Mouse (Mus musculus): ENCODE measurements around the gene Lcor. TPM values are rescaled to one million over a fixed set of nuclear protein-coding genes. Genes with fewer than 3 reads are reported as not detected.

The Lcor gene
- polyA plus RNA-seq, 2 experiments = 1.1 to 5.6 TPM

DNA sequence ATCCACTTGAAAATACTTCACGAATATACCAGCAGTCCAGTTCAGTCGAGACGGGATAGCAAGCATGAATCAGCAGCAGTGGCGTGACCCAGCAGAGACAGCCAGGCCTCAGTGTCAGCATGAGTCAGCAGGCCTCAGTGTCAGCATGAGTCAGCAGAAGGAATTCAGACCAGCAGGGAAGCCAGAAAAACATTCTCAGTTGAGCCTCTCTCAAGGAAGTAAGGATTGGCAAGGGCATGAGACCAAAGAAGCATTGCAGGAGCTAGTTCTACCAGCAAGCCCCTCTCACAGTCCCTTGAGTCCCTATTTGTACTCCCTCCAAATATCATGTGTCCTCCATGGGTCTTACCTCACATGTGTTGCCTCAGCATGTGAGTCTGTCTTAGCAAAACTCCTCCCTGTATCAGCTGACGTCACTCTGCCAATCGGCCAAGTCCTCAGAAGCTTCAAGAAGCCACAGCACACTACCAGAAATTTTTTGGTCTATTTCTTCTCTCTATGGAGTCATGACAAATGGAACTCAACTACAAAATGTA, 27.3 kb upstream of the Lcor start:
- peak; percentile 84 for ATAC-seq (ENCODE audit: insufficient read depth)
- H3K4me3 ChIP-seq (ENCODE audit: insufficient read depth in 1 of 2, low read depth in 2 of 2, low read length in 2 of 2) = no peak overlapping the region
- WGBS (ENCODE audit: insufficient replicate concordance) = 22% methylated on average over 6 of the region's 6 CpGs
- peak overlapping the region; percentile 75 for H3K27ac ChIP-seq
- peak; percentile 73 to 76 (median 75) for DNase-seq (ENCODE audit: low read depth in 3 of 3, low spot score in 3 of 3)
- H3K4me2 ChIP-seq (ENCODE audit: low read depth) = peak overlapping the region; percentile 40; the same call in 1 of the 2 replicates
- no peaks in the 10 kb centered on the region for H3K36me3 ChIP-seq (replicated peaks; ENCODE audit: control insufficient read depth, insufficient read depth, low read depth)
- TF ChIP-seq CTCF (IDR thresholded peaks at IDR 0.05; ENCODE audit: low read depth) (0 out of 2 replicates have a peak, but pooled peaks have one; percentile 10), EP300 (IDR thresholded peaks at IDR 0.05; ENCODE audit: low read depth) (peak; percentile 77)
- H3K4me1 ChIP-seq (replicated peaks; ENCODE audit: control insufficient read depth in 2 of 2, insufficient read depth in 2 of 2, low read length in 1 of 2) = peaks cover 18 to 36% of the 10 kb centered on the region in 2 experiments
- H3K9me3 ChIP-seq (ENCODE audit: control insufficient read depth, low read length) = peaks cover 9% of the 10 kb centered on the region
- no peaks in the 10 kb centered on the region for H3K27me3 ChIP-seq (ENCODE audit: control insufficient read depth, insufficient read depth, low read length)
- H3K9ac ChIP-seq (replicated peaks) = no peak overlapping the region; the same call in 1 of the 2 replicates

DNA sequence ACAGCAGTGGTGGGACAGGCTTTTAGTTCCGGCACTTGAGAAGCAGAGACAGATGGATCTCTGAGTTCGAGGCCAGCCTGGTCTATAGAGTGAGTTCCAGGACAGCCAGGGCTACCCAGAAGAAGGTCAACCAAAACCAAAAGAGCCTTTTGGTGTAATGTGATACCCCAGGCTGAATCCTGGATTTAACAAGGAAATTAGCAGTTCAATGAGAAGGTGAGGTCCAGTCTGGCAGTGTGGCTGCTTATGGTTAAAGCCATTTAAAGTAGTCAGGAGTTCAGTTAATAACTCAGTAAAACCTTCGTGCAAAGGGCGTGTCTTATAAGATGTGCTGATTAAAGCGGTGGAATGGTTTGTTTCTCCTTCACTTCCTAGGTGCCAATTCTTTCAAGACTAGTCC, 25.3 kb upstream of the Lcor start:
- ATAC-seq (ENCODE audit: insufficient read depth) (no peak), DNase-seq (ENCODE audit: low read depth in 3 of 3, low spot score in 3 of 3) (no peak)
- no peaks in the 10 kb centered on the region for H3K27me3 ChIP-seq (ENCODE audit: control insufficient read depth, insufficient read depth, low read length)
- TF ChIP-seq CTCF (IDR thresholded peaks at IDR 0.05; ENCODE audit: low read depth) (no peak), EP300 (IDR thresholded peaks at IDR 0.05; ENCODE audit: low read depth) (no peak)
- H3K4me3 ChIP-seq (ENCODE audit: insufficient read depth in 1 of 2, low read depth in 2 of 2, low read length in 2 of 2) = no peak overlapping the region
- H3K4me2 ChIP-seq (ENCODE audit: low read depth) = no peak overlapping the region
- H3K9ac ChIP-seq (replicated peaks) = no peak overlapping the region
- H3K4me1 ChIP-seq (replicated peaks; ENCODE audit: control insufficient read depth in 2 of 2, insufficient read depth in 2 of 2, low read length in 1 of 2) = peaks cover 10 to 18% of the 10 kb centered on the region in 2 experiments
- H3K9me3 ChIP-seq (ENCODE audit: control insufficient read depth, low read length) = peaks cover 9% of the 10 kb centered on the region
- H3K27ac ChIP-seq = no peak overlapping the region
- H3K36me3 ChIP-seq (replicated peaks; ENCODE audit: control insufficient read depth, insufficient read depth, low read depth) = no peaks in the 10 kb centered on the region
- WGBS (ENCODE audit: insufficient replicate concordance) = 54% methylated on average over 5 of the region's 5 CpGs

DNA sequence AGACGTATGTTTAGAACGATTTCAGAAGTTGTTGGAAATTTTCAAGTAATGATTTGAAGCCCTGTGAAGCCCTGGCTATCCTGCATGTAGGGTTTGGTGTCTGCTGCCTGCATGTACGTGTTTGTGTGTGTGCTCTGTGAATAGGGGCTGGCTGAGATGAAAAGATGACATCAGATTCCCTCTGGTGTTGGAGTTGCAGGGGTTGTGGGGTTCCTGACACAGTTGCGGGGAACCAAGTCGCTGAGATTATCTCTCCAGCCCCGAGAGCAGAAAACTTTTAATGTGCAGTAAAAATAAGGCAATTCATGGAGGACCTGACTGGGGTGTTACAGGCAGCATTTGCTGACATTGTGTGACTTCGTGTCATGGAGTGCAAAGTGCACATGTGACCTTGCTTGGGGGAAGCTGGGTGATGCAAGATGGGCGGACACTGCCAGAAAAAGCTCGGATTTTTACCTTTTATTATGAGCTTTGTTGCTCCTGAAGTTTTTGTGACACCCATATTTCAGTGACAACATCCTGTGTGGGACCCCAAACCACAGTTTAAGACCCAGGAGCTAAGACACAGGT, 20.2 kb upstream of the Lcor start:
- Histone ChIP-seq H3K4me3 (ENCODE audit: insufficient read depth in 1 of 2, low read depth in 2 of 2, low read length in 2 of 2) (no peak overlapping the region), H3K4me1 (replicated peaks; ENCODE audit: control insufficient read depth in 2 of 2, insufficient read depth in 2 of 2, low read length in 1 of 2) (peaks cover 0 to 2% of the 10 kb centered on the region in 2 experiments; a peak in 3 of 4 replicates), H3K9ac (replicated peaks) (no peak overlapping the region; the same call in 1 of the 2 replicates), H3K27ac (no peak overlapping the region), H3K4me2 (ENCODE audit: low read depth) (no peak overlapping the region), H3K36me3 (replicated peaks; ENCODE audit: control insufficient read depth, insufficient read depth, low read depth) (no peaks in the 10 kb centered on the region), H3K27me3 (ENCODE audit: control insufficient read depth, insufficient read depth, low read length) (no peaks in the 10 kb centered on the region), H3K9me3 (ENCODE audit: control insufficient read depth, low read length) (no peaks in the 10 kb centered on the region)
- WGBS (ENCODE audit: insufficient replicate concordance) = 63% methylated on average over 9 of the region's 9 CpGs
- DNase-seq (ENCODE audit: low read depth in 3 of 3, low spot score in 3 of 3) (no peak), ATAC-seq (ENCODE audit: insufficient read depth) (no peak)
- TF ChIP-seq CTCF (IDR thresholded peaks at IDR 0.05; ENCODE audit: low read depth) = no peak

DNA sequence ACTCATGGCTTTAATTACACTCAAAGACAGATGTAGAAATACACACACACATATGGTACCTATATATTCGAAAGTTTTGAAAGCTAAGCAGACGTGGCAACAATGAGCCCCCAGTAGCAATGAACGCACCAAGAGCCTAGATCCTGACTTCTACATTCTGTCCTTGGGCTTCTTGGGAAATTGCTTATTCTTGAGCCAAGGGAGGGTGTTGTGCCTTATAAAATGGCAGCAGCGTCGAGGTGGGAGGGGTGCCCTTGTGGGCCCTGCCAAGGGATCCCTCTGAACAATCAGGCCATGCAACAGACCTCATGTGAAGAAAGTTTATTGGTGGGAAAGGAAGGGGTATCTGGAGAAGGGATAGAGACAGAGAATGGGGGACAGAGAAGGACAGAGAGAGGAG, 18.6 kb upstream of the Lcor start:
- WGBS (ENCODE audit: insufficient replicate concordance) = 73% methylated on average over 5 of the region's 5 CpGs

DNA sequence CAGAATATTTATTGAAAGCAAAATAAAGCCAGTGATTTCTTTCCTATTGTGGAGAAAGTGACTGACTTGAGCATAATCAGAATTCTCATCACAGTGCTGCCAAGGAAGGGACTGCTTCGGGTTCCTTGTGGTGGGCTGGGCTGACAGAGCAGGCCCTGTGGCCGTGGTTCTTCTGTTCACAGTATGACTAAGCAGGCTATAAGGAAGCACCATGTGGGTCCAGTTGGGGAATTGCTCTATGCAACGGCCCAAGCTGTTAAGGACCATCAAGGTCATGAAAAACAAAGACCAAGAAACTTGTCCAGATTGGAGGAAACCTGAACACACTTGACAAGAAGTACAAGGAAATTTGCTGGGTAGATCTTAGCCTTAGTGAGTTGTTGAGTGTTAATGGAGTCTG, 16.0 kb upstream of the Lcor start:
- no peak for TF ChIP-seq CTCF (IDR thresholded peaks at IDR 0.05; ENCODE audit: low read depth)
- TF ChIP-seq EP300 (IDR thresholded peaks at IDR 0.05; ENCODE audit: low read depth) = no peak
- Histone ChIP-seq H3K9me3 (ENCODE audit: control insufficient read depth, low read length) (no peaks in the 10 kb centered on the region), H3K4me3 (ENCODE audit: insufficient read depth in 1 of 2, low read depth in 2 of 2, low read length in 2 of 2) (no peak overlapping the region), H3K27ac (no peak overlapping the region), H3K4me1 (replicated peaks; ENCODE audit: control insufficient read depth in 2 of 2, insufficient read depth in 2 of 2, low read length in 1 of 2) (no peaks in the 10 kb centered on the region; a peak in 1 of 4 replicates), H3K36me3 (replicated peaks; ENCODE audit: control insufficient read depth, insufficient read depth, low read depth) (no peaks in the 10 kb centered on the region), H3K27me3 (ENCODE audit: control insufficient read depth, insufficient read depth, low read length) (no peaks in the 10 kb centered on the region), H3K9ac (replicated peaks) (no peak overlapping the region), H3K4me2 (ENCODE audit: low read depth) (no peak overlapping the region)
- 45% methylated on average over 3 of the region's 3 CpGs for WGBS (ENCODE audit: insufficient replicate concordance)
- ATAC-seq (ENCODE audit: insufficient read depth) = no peak
- no peak for DNase-seq (ENCODE audit: low read depth in 3 of 3, low spot score in 3 of 3)

More for the DNA sequence above, 18.6 kb upstream of the Lcor start:
- Histone ChIP-seq H3K4me3 (ENCODE audit: insufficient read depth in 1 of 2, low read depth in 2 of 2, low read length in 2 of 2) (no peak overlapping the region), H3K36me3 (replicated peaks; ENCODE audit: control insufficient read depth, insufficient read depth, low read depth) (no peaks in the 10 kb centered on the region), H3K4me1 (replicated peaks; ENCODE audit: control insufficient read depth in 2 of 2, insufficient read depth in 2 of 2, low read length in 1 of 2) (no peaks in the 10 kb centered on the region; a peak in 1 of 4 replicates), H3K4me2 (ENCODE audit: low read depth) (no peak overlapping the region), H3K27ac (no peak overlapping the region), H3K27me3 (ENCODE audit: control insufficient read depth, insufficient read depth, low read length) (no peaks in the 10 kb centered on the region), H3K9ac (replicated peaks) (no peak overlapping the region), H3K9me3 (ENCODE audit: control insufficient read depth, low read length) (no peaks in the 10 kb centered on the region)
- DNase-seq (ENCODE audit: low read depth in 3 of 3, low spot score in 3 of 3) (no peak), ATAC-seq (ENCODE audit: insufficient read depth) (no peak)
- TF ChIP-seq EP300 (IDR thresholded peaks at IDR 0.05; ENCODE audit: low read depth) (no peak), CTCF (IDR thresholded peaks at IDR 0.05; ENCODE audit: low read depth) (no peak)

All from liver, embryonic 14.5 days (tissue).